Mouse (Mus musculus): ENCODE measurements around the gene Eln.

DNA sequence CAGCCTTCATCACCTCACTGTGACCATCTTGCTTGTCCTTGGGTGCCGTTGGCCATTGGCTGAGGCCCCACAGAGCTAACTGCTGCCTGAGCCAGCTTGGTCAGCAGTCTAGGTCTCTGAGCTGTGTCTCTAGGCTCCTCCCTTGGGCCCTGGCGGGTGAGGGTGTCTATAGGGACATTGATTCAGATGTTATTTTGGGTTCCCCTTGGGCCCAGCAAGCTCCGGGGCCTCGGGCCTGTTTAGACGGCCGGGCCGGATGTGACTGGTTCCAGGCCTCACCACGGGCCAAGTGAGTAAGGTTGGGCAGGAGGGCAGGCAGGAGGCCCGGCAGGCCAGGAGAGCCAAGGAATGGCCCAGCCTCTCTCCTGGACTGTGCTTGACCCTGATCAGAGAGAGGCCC lies 16.2 kb upstream of the Eln start:
- TF ChIP-seq CTCF (IDR thresholded peaks at IDR 0.05; ENCODE audit: low read depth, low read length), result no peak
- no peak for TF ChIP-seq POLR2A (IDR thresholded peaks at IDR 0.05; ENCODE audit: extremely low read depth, insufficient read depth, low read length)

Measured in liver, adult 2 months (tissue).